Mouse (Mus musculus): ENCODE results near the gene Babam2. TPM values are rescaled to one million over a fixed set of nuclear protein-coding genes. Genes with fewer than 3 reads are reported as not detected.
"Not testable (repeated sequence)": the region's sequence is repeated elsewhere in the genome, so short reads cannot be mapped to it uniquely, and the experiment has no call there.

Gene Babam2
- total RNA-seq, 4 experiments from 2014 or later, result 43.3 to 54.7 (median 48.8) TPM

- no peak for DNase-seq (ENCODE audit: low spot score in 2 of 2)
Measured at GRCm38 (mm10) chr5:31781624-31782023, 84.1 kb downstream of the Babam2 start.

GRCm38 (mm10) chr5:31787201-31787600 lies 89.7 kb downstream of the Babam2 start:
- DNase-seq (ENCODE audit: low spot score in 2 of 2), result no peak

- DNase-seq (ENCODE audit: low spot score in 2 of 2), result no peak
Measured at GRCm38 (mm10) chr5:31787622-31788021, 90.1 kb downstream of the Babam2 start.

DNA sequence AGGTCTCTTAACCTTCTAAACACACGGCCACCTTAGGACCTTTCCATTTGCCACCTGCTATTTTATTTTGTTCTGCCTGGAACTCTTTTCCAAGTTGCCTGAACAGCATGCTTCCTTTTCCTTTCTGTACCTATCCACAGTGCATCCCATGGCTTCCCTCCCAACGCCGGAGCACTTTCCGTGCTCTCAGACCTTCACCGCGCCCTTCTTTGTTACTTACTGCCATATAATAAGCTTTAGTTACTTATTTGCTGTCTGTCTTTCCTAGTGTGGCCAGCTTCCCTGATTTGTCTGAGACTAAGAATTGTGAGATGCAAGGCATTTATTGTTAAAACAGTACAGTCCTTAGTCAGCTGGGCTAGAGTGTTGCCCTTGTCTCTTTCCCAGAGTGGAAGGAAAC lies 94.9 kb downstream of the Babam2 start:
- no peak for DNase-seq (ENCODE audit: low spot score in 2 of 2)

- DNase-seq (ENCODE audit: low spot score in 2 of 2), result no peak
Measured at GRCm38 (mm10) chr5:31792863-31793262, 95.4 kb downstream of the Babam2 start.

DNA sequence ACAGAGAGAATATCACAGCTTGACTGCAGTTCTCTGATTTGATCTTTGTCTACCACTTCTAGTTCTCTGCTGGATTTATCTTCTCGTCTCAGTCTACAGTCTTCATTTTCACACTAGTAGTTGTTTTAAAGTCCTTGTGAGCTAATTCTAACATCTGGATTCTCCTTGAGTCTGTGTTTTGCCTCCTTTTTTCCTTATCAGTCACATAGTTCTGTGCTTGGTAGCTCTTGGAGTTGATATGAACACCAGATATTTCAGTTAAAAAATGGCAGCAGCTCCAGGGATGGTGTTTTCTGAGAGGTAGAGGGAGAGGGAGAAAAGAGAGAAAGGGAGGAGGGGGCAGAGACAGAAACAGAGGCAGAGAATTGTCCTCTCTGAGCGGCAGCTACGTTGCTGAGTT lies 97.9 kb downstream of the Babam2 start:
- no peak for DNase-seq (ENCODE audit: low spot score in 2 of 2)

GRCm38 (mm10) chr5:31796979-31797378 lies 99.5 kb downstream of the Babam2 start:
- no peak for DNase-seq (ENCODE audit: low spot score in 2 of 2)

DNA sequence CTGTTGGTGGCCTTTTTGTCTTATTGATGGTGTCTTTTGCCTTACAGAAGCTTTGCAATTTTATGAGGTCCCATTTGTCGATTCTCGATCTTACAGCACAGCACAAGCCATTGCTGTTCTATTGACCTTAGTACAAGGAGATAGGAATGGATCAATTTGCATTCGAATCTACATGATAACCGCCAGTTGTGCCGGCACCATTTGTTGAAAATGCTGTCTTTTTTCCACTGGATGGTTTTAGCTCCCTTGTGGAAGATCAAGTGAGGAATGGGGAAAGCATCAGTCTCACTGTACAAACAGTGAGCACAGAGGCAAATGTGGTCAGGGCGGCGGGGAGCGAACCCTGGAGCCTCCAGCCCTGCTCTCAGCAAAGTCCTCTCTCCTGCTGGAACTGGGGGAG lies 106.7 kb downstream of the Babam2 start:
- DNase-seq (ENCODE audit: low spot score in 2 of 2), result not testable (repeated sequence)

GRCm38 (mm10) chr5:31804751-31805150 lies 107.3 kb downstream of the Babam2 start:
- no peak for DNase-seq (ENCODE audit: low spot score in 2 of 2)

GRCm38 (mm10) chr5:31807312-31807711 lies 109.8 kb downstream of the Babam2 start:
- DNase-seq (ENCODE audit: low spot score in 2 of 2), result no peak

- no peak for DNase-seq (ENCODE audit: low spot score in 2 of 2)
Measured at GRCm38 (mm10) chr5:31808271-31808670, 110.8 kb downstream of the Babam2 start.

DNA sequence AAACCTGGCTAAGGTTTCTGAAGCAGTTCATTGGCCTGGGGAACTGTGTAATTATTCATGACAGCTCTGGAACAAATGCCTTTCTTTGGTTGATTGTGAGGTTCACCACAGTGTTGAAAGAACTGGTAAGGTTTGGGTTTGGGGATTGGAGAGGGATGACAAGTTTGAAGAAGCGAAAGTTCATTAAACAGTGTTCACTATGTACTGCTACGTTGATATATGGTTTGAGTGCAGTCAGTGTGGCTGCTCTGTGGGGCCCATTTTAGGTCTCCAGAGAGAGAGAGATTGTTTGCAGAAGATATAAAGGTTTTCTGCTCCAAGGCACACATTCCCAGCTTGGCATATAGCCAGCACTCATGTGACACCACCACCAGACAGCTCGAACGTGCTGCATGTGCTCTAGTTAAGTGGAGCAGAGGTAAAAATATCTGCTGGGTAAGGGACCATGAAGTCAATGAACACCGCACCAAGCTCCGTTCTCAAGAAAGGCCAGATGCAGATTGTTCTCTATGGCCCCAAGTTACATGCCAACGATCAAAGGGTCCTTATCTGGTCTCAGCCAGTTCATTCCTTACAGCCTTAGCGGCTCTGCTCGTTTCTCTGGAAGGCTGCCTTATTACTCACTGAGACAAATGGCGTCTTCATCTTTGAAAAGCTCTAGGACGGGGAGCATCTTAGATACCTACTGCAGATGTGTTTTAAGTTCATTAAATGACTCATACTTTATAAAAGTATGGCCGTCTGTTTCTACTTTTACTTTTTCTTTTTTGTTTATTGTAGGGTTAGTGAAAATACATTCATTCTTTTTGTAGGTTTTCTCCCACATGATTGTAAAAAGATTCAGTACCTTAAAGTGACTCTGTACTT lies 113.5 kb downstream of the Babam2 start:
- DNase-seq (ENCODE audit: low spot score in 2 of 2), result no peak

GRCm38 (mm10) chr5:31811663-31812001 lies 114.1 kb downstream of the Babam2 start:
- no peak for DNase-seq (ENCODE audit: low spot score in 2 of 2)

GRCm38 (mm10) chr5:31813156-31813675 lies 115.7 kb downstream of the Babam2 start:
- DNase-seq (ENCODE audit: low spot score in 2 of 2), result no peak

GRCm38 (mm10) chr5:31814068-31814467 lies 116.6 kb downstream of the Babam2 start:
- no peak for DNase-seq (ENCODE audit: low spot score in 2 of 2)

DNA sequence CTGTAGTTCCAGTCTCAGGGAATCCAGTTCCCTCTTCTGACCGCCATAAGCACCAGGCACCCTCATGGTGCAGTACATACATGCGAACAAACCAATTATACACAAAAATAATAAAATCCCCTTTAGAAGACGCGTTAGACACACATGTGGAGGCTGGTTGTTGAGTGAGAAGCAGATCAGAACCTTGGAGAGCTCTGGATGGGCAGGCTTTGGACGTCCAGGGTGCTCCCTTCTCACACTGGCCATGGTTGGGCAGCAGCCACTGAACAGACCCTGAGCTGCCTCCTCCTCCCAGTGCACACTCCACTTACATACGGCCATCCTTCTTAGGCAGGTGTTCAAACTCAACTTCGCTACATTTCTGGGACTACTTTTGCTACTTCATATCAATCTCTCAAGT lies 117.6 kb downstream of the Babam2 start:
- no peak for DNase-seq (ENCODE audit: low spot score in 2 of 2)

DNA sequence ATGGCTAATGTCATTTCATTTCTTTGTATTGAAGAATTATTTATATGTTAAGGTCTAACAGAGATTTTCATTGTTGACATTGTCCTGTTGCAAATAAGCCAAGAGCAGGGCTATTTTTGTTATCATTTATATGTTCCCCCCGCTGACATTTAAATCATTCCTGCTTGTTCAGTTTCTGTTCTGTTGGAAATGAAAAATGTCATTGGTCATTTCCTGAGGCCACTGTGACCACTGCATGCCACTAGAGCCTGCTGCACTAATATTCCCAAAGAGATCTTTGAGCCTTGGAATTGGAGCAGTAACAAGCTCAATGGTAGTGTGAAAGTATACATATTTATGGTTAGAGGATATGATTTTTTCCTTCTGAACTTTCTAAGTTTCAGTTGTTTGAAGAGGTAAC lies 118.6 kb downstream of the Babam2 start:
- no peak for DNase-seq (ENCODE audit: low spot score in 2 of 2)

GRCm38 (mm10) chr5:31820801-31821200 lies 123.3 kb downstream of the Babam2 start:
- DNase-seq (ENCODE audit: low spot score in 2 of 2), result no peak

- no peak for DNase-seq (ENCODE audit: low spot score in 2 of 2)
Measured at GRCm38 (mm10) chr5:31821204-31821603, 123.7 kb downstream of the Babam2 start.

- no peak for DNase-seq (ENCODE audit: low spot score in 2 of 2)
Measured at GRCm38 (mm10) chr5:31823673-31824072, 126.2 kb downstream of the Babam2 start.

DNA sequence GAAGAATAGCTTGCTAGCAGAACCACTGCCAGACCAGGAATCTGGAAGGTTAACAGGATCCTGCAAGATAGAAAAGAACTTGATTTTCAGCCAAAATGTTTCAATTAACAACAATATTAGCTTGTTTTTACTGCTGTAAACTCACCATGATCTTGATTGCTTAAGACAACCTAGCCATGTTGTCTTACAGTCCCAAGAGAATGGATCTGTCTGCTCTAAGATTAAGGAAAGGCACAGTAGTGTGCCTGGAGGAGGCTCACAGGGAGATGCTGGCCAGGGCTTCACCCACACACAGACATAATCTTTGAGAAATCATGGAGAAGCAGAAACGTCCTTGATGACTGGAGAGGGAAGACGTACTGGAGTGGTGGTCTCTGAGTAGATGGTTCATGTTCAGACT lies 126.6 kb downstream of the Babam2 start:
- no peak for DNase-seq (ENCODE audit: low spot score in 2 of 2)

- DNase-seq (ENCODE audit: low spot score in 2 of 2), result no peak
Measured at GRCm38 (mm10) chr5:31827304-31827703, 129.8 kb downstream of the Babam2 start.

GRCm38 (mm10) chr5:31827896-31828295 lies 130.4 kb downstream of the Babam2 start:
- no peak for DNase-seq (ENCODE audit: low spot score in 2 of 2)

Data from left cerebral cortex, adult 8-10 months (tissue).